Mouse (Mus musculus) inflammation-experienced regulatory T-cells, adult 6 months (primary cell): Measurements from ENCODE around the gene Tefm. TPM values are rescaled to one million over a fixed set of nuclear protein-coding genes. Genes with fewer than 3 reads are reported as not detected.
"Not testable (repeated sequence)": the region's sequence is repeated elsewhere in the genome, so short reads cannot be mapped to it uniquely, and the experiment has no call there.

Source experiments
- ATAC-seq: one replicate; pipeline ENCODE4 v1.8.0; 2017
- polyA plus RNA-seq, 3 experiments: library from polyadenylated mRNA; unstranded; fragments of 100-300 nt; shearing (Covaris generic); gene quantifications; one replicate each; pipeline ENCODE4 v1.2.1; 2017

The Tefm gene
- 10 to 100 TPM; 18.9 to 34.9 (median 32.5) TPM for polyA plus RNA-seq

DNA sequence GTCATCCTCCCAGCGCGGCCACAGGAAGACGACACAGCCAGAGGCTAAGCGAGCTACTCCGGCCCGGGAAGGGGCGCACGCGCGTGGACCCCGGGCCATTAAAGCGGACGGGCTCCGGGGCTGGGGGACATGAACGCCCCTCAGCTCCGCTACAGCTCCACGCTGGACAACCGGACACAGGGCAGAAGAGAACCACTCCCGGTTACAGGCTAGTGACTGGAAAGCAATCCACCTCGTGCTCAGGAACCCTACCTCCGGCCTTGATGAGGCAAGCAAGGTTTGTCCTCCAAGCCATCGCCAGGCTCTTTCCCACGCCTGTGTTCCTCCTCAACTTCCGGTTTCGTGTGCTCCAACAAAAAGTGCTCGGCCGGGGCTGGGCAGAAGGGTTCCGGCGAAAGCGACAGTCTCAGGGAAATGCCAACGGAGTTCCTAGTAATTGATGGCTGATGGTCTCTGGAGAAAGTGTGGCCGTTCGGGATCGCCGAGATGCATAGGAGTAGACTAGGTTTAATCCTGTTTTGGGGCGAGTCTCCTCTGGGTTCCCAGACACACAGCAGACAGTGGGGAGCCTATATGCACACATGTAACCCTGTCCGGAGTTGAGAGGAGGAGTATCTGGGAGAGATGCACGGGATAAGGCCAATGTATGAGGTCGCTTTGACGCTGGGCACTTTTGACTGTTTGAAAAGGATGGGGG, at the start of gene Tefm:
Tefm (minus strand) TSS at position 351 of the 697 bp plus-strand sequence.
- ATAC-seq = peak; percentile 87

GRCm38 (mm10) chr11:80190280-80190679, 48.3 kb upstream of the Tefm start:
- no peak for ATAC-seq

GRCm38 (mm10) chr11:80185441-80185976, 43.5 kb upstream of the Tefm start:
- not testable (repeated sequence) for ATAC-seq

GRCm38 (mm10) chr11:80184531-80185071, 42.6 kb upstream of the Tefm start:
- ATAC-seq = no peak

GRCm38 (mm10) chr11:80183705-80184255, 41.8 kb upstream of the Tefm start, which contains the start of gene Rnf135:
Gene Rnf135 (plus strand): TSS chr11:80183851.
- peak; percentile 90 for ATAC-seq

- ATAC-seq = peak; percentile 55
Observed at GRCm38 (mm10) chr11:80183054-80183704, 41.2 kb upstream of the Tefm start.

- no peak for ATAC-seq
Observed at GRCm38 (mm10) chr11:80181021-80181749, 39.2 kb upstream of the Tefm start.

DNA sequence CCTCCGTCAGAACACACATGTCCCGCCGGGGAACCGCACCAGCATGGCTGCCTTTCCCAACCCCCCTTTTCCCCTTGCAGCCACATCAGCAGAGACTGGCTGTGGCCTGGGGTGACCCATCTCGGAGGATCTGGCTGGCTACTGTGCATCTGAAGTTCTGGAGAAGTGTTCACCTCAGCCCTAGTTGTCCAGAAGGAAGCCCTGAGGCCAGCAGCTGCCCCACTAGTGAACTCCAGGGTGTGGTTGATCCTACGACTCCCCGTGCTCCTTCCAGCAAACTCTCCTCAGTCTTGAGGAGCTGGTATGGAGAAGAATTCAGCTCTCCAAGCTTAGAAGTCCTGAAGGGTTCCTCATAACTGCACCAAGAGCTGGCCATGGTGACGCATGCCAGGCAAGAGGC, 36.3 kb upstream of the Tefm start:
- no peak for ATAC-seq

DNA sequence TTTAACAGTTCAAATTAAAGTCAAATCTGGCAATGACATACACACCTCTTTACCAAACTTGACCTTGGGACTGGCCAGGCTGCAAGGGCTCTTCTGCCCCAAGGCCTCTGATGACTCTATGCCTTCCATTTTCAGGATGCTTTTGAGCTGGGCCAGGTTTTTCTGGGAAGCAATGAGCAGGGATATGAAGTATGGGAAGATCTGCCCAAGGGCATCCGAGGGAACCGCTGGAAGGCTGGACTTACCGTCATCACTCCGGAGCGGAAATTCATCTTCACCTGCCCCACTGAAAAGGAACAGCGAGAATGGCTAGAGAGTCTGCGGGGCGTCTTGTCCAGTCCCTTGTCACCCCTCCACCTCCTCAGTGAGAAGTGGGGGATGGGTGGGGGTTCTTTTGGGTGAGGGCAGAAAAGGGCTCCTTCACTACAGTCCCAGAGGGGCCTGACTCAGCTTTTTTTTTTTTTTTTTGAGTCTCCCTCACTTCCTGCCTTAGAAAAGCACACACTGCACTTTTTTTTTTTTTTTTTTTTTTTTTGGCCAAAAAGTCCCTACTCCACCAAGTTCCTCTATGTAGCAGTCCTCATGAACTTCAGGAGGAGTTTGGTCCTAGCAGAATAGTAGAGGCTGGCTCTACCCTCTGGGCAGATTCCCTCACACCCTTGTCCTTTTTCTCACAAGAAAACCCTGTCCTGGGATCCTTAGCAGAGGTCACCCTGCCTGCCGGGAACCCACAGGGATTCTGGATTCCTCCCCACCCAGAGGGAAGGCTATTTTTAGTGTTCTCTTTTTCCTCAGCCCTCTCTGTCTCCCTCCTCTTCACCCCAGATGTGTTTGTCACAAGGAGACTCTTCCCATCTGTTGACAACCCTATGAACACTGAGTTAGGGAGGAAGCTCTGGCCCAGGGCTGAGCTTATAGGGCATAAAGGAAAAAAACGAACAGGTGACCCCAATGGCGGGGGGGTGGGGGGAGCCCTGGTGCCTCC, 35.2 kb upstream of the Tefm start:
- ATAC-seq = no peak

DNA sequence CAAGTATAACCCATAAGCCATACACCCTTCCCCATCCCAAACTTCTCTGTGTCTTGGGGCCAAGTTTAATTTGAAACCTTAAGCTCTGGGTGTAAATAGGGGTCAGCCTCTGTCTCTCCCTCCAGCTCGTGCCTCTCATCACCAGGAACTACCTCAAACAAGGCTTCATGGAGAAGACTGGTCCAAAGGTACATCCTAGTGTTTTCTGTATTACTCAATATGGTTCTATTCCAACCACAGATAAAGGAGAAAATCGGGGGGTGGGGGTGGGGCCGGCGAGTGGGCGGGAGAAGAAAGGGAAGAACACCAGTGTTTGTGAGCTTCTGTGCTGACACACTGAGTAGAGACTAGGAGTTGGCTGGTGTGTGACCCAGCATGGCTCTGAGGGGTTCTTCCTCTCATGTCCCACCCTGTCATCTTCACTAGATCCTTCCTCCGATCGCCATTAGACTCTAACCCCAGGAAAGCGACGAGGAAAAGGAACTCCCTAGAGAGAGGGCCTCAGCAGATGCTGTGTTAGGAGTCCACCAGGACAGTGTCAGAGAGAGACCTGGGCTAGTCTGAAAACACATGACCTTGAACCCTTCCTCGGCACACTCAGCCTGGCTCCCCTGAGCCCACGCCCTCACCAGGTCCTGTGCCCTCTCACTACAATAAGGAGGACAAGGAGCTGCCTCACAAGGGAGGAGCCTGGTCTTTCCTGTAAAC, 32.1 kb upstream of the Tefm start:
- no peak for ATAC-seq

- ATAC-seq = no peak
Observed at GRCm38 (mm10) chr11:80171884-80172283, 29.9 kb upstream of the Tefm start.

DNA sequence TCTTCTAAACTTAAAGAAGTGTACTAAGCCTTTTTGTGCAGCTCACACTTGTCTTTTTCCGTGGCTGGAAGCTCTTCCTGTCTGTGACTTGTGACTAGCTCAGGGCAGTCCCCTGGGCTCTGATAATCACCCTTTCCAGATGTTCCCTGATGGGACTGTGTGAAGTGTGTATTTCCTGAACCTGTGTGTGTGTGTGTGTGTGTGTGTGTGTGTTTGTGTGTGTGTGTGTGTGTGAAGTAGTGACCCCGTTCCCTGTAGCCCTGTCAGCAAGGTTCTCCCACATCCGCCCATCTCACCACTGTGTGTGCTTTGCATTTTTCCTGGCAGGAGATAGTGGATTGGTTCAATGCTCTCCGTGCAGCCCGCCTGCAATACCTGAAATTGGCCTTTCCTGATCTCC, 28.4 kb upstream of the Tefm start:
- no peak for ATAC-seq

DNA sequence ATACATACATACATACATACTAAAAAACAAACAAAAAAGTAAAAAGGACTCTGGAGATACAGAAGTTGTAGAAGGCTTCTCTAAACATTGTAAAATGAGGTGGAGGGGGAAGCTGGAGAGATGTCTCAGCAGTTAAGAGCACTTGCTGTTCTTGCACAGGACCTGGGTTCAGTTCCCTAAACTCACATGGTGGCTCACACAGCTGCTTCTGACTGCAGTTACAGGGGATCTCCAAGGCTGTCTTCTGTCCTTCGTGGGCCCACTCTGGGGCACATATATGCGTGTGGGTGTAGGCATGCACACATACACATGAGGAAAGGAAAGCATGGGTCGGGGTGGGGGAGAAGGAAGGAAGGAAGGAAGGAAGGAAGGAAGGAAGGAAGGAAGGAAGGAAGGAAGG, 27.7 kb upstream of the Tefm start:
- ATAC-seq = no peak

- ATAC-seq = no peak
Observed at GRCm38 (mm10) chr11:80168611-80169249, 26.8 kb upstream of the Tefm start.

- no peak for ATAC-seq
Observed at GRCm38 (mm10) chr11:80168121-80168520, 26.1 kb upstream of the Tefm start.

GRCm38 (mm10) chr11:80164224-80164623, 22.2 kb upstream of the Tefm start:
- ATAC-seq = no peak

DNA sequence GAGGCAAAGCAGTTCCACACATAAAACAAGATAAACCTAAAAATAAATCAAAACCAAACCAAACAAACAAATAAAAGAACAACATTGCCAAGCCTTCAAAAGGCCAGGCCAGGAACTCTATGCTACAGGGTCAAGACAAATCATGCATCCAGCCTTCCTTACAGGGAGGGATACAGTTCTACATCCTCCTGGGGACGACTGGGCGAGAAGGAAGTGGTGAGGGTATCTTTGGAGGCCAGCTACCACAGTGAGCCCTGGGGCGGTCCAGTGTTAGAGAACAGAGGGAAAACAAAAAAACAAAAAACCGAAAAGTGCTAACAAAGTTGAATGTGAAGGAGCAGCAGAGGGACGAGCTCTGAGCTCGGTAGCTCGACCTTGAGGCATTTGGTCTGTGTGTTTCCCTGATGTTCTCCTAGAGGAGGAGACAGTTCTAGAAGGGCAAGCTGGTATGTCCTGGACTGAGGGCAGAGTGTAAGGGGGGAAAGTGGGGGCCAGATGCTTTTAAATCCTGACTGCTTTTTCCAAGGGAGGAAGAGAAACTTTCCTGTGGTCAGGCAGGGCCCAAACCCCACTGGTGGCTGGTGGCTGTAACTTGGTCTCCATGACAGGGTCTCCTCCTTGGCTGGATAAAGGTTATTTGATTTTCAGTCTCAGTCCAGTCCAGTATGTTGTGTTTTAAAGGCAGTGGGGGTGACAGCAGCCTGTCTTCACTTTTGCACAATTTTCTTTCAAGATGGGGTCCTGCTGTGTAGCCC, 21.6 kb upstream of the Tefm start:
- ATAC-seq = no peak

DNA sequence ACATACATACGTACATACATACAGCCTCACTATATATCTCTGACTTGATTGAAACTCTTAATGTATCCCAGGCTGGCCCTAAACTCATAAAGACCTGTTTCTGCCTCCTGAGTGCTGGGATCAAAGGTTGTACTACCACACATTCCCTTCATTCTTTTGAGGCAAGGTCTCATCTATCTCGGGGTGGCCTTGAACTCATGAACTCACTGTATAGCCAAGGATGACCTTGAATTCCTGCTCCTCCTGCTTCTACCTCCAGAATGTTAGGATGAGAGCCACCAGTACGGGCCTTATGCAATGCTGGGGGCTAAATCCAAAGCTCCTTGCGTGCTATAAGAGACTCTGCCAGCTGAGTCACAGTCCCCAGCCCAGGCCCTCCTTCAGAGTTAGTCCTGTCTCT, 19.1 kb upstream of the Tefm start:
- no peak for ATAC-seq

- ATAC-seq = no peak
Observed at GRCm38 (mm10) chr11:80159018-80159417, 17.0 kb upstream of the Tefm start.
